Mouse (Mus musculus): Measurements from ENCODE around the gene Eif4a1. TPM values are rescaled to one million over a fixed set of nuclear protein-coding genes. Genes with fewer than 3 reads are reported as not detected.
A peak's percentile ranks its signal among the peaks of the same experiment; 100 is the strongest.

The Eif4a1 gene
- polyA plus RNA-seq, 1 experiment from 2014 or later, result 695 TPM

DNA sequence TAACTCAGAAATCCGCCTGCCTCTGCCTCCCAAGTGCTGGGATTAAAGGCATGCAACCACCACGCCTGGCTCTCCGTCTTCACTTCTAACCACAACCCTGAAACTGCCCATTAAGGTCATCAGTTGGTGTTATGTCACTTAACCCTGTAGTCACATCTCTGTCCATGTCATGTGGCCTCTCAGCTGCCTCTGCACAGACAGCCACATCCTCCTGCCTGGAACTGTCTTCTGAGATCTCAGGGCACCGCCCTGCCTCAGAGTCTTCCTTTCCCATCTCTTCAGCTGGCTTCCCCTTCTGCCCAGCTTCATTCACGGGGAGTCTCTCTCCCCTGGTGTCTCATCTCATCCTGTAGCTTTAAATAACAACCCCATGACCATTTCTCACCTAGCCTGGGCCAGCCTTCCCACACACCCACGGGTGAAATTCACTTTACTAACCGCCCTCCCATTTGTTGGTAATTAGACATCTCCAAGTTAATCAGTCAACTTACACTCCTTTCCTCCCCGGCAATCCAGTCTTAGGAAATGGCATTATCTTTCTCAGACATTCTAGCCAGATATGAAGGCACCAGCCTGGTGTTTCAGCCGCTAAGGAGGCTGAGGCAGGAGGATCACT is 20.1 kb upstream of the Eif4a1 start:
- Histone ChIP-seq H3K36me3 (ENCODE audit: insufficient read depth) (no peaks in the 10 kb centered on the region), H3K9ac (no peak overlapping the region), H3K4me2 (no peak overlapping the region), H3K4me3 (ENCODE audit: low read depth, low read length) (no peak overlapping the region), H3K27me3 (ENCODE audit: insufficient read depth, low read length) (no peaks in the 10 kb centered on the region), H3K4me1 (ENCODE audit: insufficient read depth) (no peaks in the 10 kb centered on the region), H3K27ac (ENCODE audit: low read depth) (no peak overlapping the region), H3K9me3 (ENCODE audit: low read depth, low read length) (no peaks in the 10 kb centered on the region)
- no peak for DNase-seq
- 71% methylated on average over 9 of the region's 9 CpGs for WGBS
- ATAC-seq (ENCODE audit: insufficient read depth), result no peak
- no peak for TF ChIP-seq CTCF (IDR thresholded peaks at IDR 0.05; ENCODE audit: low read depth)

DNA sequence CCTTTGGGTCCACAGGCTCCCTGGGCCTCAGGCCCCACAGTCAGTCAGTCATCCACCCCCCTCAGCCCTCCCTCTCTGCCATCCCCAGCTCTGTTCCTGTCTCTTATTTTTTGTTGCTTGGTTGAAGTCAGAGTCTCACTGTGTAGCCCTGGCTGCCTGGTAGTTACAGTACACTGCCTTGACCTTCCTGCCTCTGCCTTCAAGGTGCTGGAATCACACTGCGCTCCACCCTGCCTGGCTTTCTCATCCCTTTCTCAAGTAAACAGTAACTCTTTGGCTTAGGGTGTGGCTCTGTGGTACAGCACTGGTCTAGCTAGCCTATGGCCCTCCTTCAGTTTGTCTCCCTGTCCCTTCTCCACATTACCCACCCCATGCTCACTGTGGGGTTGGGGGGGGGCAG is 17.7 kb upstream of the Eif4a1 start:
- Histone ChIP-seq H3K4me2 (no peak overlapping the region), H3K27ac (ENCODE audit: low read depth) (no peak overlapping the region), H3K9me3 (ENCODE audit: low read depth, low read length) (no peaks in the 10 kb centered on the region), H3K4me3 (ENCODE audit: low read depth, low read length) (no peak overlapping the region), H3K4me1 (ENCODE audit: insufficient read depth) (peaks cover 12% of the 10 kb centered on the region), H3K27me3 (ENCODE audit: insufficient read depth, low read length) (no peaks in the 10 kb centered on the region), H3K9ac (no peak overlapping the region), H3K36me3 (ENCODE audit: insufficient read depth) (no peaks in the 10 kb centered on the region)
- no peak for TF ChIP-seq CTCF (IDR thresholded peaks at IDR 0.05; ENCODE audit: low read depth)
- ATAC-seq (ENCODE audit: insufficient read depth), result no peak
- WGBS, result 84% methylated on average over 1 of the region's 1 CpGs
- no peak for DNase-seq

DNA sequence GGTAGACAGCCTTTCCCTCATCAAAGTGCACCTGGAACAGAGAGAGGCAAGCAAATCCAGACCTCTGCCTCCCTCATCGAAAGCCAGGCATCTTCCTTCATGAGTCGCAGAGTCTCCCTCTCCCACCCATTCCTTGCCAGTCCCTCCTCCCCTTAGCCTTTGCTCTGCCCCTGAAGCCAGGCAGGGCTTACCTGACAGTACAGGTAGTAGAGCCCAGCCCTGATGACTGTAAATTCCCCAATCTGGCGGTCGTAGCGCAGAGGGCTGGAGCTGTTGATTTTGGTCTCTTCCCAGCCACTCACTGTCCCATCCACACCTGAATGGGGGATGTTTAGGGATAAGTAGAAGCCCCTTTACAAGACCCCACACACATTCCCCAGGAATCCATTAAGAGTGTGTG is 14.8 kb upstream of the Eif4a1 start:
- Histone ChIP-seq H3K4me2 (peak overlapping the region; percentile 36; the same call in 1 of the 2 replicates), H3K4me1 (ENCODE audit: insufficient read depth) (peaks cover 12% of the 10 kb centered on the region), H3K36me3 (ENCODE audit: insufficient read depth) (no peaks in the 10 kb centered on the region), H3K4me3 (ENCODE audit: low read depth, low read length) (no peak overlapping the region), H3K9ac (peak overlapping the region; percentile 39; the same call in 1 of the 2 replicates), H3K9me3 (ENCODE audit: low read depth, low read length) (no peaks in the 10 kb centered on the region), H3K27ac (ENCODE audit: low read depth) (peak overlapping the region; percentile 77; the same call in 1 of the 2 replicates), H3K27me3 (ENCODE audit: insufficient read depth, low read length) (no peaks in the 10 kb centered on the region)
- ATAC-seq (ENCODE audit: insufficient read depth), result no peak
- no peak for TF ChIP-seq CTCF (IDR thresholded peaks at IDR 0.05; ENCODE audit: low read depth)
- no peak for DNase-seq
- WGBS, result 48% methylated on average over 5 of the region's 5 CpGs

DNA sequence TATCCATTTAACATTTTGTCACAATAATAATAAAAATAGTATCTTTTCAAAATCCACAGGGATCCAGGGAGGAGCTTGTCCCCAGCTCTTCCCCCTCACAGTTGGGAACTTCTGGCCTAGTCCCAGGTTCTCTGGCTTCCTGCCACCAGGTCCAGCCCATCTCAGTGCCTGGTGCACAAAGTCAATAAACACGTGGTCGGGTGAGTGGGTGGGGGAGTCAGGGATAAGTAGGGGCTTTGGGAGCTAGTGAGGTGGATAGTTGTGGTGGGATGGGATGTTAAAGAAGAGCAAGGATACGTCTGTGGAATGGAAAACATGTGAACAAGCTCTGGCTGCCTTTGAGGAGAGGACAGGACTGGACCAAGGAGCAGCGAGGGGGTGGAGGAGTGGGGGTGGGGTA is 14.2 kb upstream of the Eif4a1 start:
- Histone ChIP-seq H3K4me2 (peak overlapping the region; percentile 36; the same call in 1 of the 2 replicates), H3K4me3 (ENCODE audit: low read depth, low read length) (no peak overlapping the region), H3K27me3 (ENCODE audit: insufficient read depth, low read length) (no peaks in the 10 kb centered on the region), H3K9ac (peak overlapping the region; percentile 39), H3K36me3 (ENCODE audit: insufficient read depth) (no peaks in the 10 kb centered on the region), H3K9me3 (ENCODE audit: low read depth, low read length) (no peaks in the 10 kb centered on the region), H3K27ac (ENCODE audit: low read depth) (peak overlapping the region; percentile 77; the same call in 1 of the 2 replicates), H3K4me1 (ENCODE audit: insufficient read depth) (peaks cover 12% of the 10 kb centered on the region)
- DNase-seq (peak; percentile 85), ATAC-seq (ENCODE audit: insufficient read depth) (no peak)
- 11% methylated on average over 4 of the region's 4 CpGs for WGBS
- TF ChIP-seq CTCF (IDR thresholded peaks at IDR 0.05; ENCODE audit: low read depth), result no peak

DNA sequence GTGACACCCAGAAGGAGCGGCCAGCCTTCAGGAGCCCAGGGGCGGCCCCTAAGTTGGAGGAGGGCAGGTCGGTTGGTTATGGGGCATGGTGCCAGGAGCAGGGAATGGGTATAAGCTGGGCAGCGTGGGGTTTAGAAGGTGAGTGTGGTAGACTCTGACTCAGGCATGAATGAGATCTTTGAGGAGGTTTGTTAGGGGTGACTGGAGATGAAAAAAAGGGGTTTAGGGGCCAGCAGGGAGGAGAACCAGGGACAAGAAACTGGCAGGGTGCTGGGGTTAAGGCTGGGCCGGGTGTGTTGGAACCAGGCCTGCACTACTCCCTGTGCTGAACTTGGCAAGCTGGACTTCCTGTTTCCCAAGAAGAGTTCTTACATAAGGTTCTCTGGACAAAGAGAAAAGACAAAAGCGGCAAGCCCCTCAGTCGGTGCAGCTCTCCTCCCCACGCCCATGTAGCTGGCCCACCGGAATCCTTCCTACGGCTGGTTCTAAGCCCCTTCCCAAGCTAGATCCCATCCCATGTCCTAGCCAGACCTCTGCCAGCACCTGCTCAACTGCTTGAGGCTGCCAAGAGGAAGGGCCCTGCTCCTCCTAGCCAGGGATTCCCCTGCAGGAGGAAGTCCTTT is 13.4 kb upstream of the Eif4a1 start, which contains the start of gene Tnfsf13:
TSS of gene Tnfsf13 (minus strand) at position 259 of the 623 bp plus-strand sequence.
- Histone ChIP-seq H3K27me3 (ENCODE audit: insufficient read depth, low read length) (no peaks in the 10 kb centered on the region), H3K36me3 (ENCODE audit: insufficient read depth) (0 out of 2 replicates have a peak, but pooled peaks cover under 1% of the 10 kb centered on the region), H3K27ac (ENCODE audit: low read depth) (peak within 1 kb of the TSS; percentile 77), H3K9ac (peak within 1 kb of the TSS; percentile 39), H3K4me1 (ENCODE audit: insufficient read depth) (peaks cover 15% of the 10 kb centered on the region), H3K9me3 (ENCODE audit: low read depth, low read length) (no peaks in the 10 kb centered on the region), H3K4me3 (ENCODE audit: low read depth, low read length) (no peak within 1 kb of the TSS), H3K4me2 (peak within 1 kb of the TSS; percentile 36; the same call in 1 of the 2 replicates)
- no peak for ATAC-seq (ENCODE audit: insufficient read depth)
- peak; percentile 77 for DNase-seq
- 64% methylated on average over 10 of the region's 10 CpGs for WGBS
- no peak for TF ChIP-seq CTCF (IDR thresholded peaks at IDR 0.05; ENCODE audit: low read depth)

DNA sequence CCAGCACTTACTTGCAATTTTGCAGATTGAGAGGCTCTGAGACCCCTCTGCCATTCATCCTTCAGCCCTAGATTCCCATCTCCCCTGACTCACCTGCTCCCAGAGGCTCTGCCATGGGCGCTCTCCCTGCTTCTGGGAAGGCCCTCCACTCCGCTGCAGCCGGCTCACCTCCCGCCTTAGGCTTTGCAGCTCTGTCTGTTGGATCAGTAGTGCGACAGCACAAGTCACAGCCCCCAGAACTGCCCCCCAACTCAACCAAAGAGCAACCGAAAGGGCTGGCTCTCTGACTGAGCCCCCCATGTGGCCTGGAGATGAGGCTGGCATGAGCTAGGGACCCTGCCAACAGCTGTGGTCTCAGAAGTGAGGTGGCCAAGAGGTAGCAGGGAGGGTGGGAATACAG is 12.7 kb upstream of the Eif4a1 start:
- Histone ChIP-seq H3K9ac (no peak overlapping the region), H3K4me1 (ENCODE audit: insufficient read depth) (peaks cover 18% of the 10 kb centered on the region), H3K36me3 (ENCODE audit: insufficient read depth) (peaks cover 8% of the 10 kb centered on the region), H3K27me3 (ENCODE audit: insufficient read depth, low read length) (no peaks in the 10 kb centered on the region), H3K27ac (ENCODE audit: low read depth) (no peak overlapping the region), H3K4me3 (ENCODE audit: low read depth, low read length) (no peak overlapping the region), H3K4me2 (no peak overlapping the region), H3K9me3 (ENCODE audit: low read depth, low read length) (no peaks in the 10 kb centered on the region)
- TF ChIP-seq CTCF (IDR thresholded peaks at IDR 0.05; ENCODE audit: low read depth), result no peak
- 80% methylated on average over 6 of the region's 6 CpGs for WGBS
- no peak for DNase-seq
- ATAC-seq (ENCODE audit: insufficient read depth), result no peak

DNA sequence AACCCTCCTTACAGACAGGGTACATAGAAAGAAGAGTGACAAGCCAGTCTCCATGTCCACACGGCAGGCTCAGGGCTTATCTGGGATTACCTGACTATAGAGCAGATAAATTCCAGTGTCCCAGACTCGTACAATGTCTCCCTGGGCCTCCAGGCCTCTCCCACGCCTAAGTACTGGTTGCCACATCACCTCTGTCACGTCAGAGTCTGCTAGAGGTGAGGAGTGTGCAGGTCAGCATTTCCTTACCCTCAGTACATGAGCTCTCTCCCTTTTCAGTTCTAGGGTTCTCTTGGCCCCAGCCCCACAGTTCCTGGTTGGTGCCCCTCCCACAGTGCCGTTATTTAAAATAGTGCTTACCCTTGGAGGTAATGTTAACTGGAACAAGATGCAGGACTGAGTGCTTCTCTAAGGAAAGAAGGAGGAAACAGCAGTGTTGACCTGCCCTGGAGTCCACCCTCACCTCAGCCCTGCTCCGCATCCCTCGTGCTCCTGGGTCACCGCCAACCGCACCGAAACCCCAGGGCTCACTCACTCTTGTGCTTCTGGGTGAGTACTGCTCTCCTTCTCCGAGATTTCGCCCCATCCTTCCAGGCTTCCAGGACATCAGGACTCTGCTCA is 12.0 kb upstream of the Eif4a1 start:
- no peak for TF ChIP-seq CTCF (IDR thresholded peaks at IDR 0.05; ENCODE audit: low read depth)
- Histone ChIP-seq H3K9ac (no peak overlapping the region), H3K4me1 (ENCODE audit: insufficient read depth) (peaks cover 18% of the 10 kb centered on the region), H3K27me3 (ENCODE audit: insufficient read depth, low read length) (no peaks in the 10 kb centered on the region), H3K4me2 (no peak overlapping the region), H3K27ac (ENCODE audit: low read depth) (no peak overlapping the region), H3K4me3 (ENCODE audit: low read depth, low read length) (no peak overlapping the region), H3K9me3 (ENCODE audit: low read depth, low read length) (no peaks in the 10 kb centered on the region), H3K36me3 (ENCODE audit: insufficient read depth) (peaks cover 14% of the 10 kb centered on the region)
- DNase-seq, result no peak
- WGBS, result 81% methylated on average over 12 of the region's 12 CpGs
- ATAC-seq (ENCODE audit: insufficient read depth), result no peak

Measured in lung, embryonic 14.5 days (tissue).